Mouse (Mus musculus): ENCODE measurements around the gene Psmc5. TPM values are rescaled to one million over a fixed set of nuclear protein-coding genes. Genes with fewer than 3 reads are reported as not detected.

The Psmc5 gene
- polyA plus RNA-seq, 1 experiment from 2014 or later: 247 TPM

GRCm38 (mm10) chr11:106289369-106289768 lies 33.4 kb downstream of the Psmc5 start:
- Histone ChIP-seq H3K4me2 (replicated peaks) (no peak overlapping the region), H3K4me1 (replicated peaks) (no peaks in the 10 kb centered on the region), H3K4me3 (replicated peaks) (no peak overlapping the region), H3K27me3 (replicated peaks) (no peaks in the 10 kb centered on the region), H3K9ac (no peak overlapping the region), H3K9me3 (no peaks in the 10 kb centered on the region), H3K27ac (no peak overlapping the region), H3K36me3 (no peaks in the 10 kb centered on the region)
- no peak for ATAC-seq
- 48% methylated on average over 8 of the region's 8 CpGs for WGBS

GRCm38 (mm10) chr11:106290376-106290775 lies 34.4 kb downstream of the Psmc5 start:
- no peak for ATAC-seq
- H3K27ac ChIP-seq: no peak overlapping the region

GRCm38 (mm10) chr11:106291861-106292260 lies 35.9 kb downstream of the Psmc5 start:
- H3K9me3 ChIP-seq: no peaks in the 10 kb centered on the region
- H3K4me2 ChIP-seq (replicated peaks): no peak overlapping the region
- H3K4me3 ChIP-seq (replicated peaks): no peak overlapping the region
- H3K9ac ChIP-seq: no peak overlapping the region
- H3K4me1 ChIP-seq (replicated peaks): no peaks in the 10 kb centered on the region
- H3K27ac ChIP-seq: no peak overlapping the region
- H3K36me3 ChIP-seq: no peaks in the 10 kb centered on the region
- 84% methylated on average over 2 of the region's 2 CpGs for WGBS
- no peak for ATAC-seq
- no peaks in the 10 kb centered on the region for H3K27me3 ChIP-seq (replicated peaks)

More at GRCm38 (mm10) chr11:106290376-106290775, 34.4 kb downstream of the Psmc5 start:
- no peak overlapping the region for H3K4me3 ChIP-seq (replicated peaks)
- no peaks in the 10 kb centered on the region for H3K36me3 ChIP-seq
- no peaks in the 10 kb centered on the region for H3K4me1 ChIP-seq (replicated peaks)
- H3K4me2 ChIP-seq (replicated peaks): no peak overlapping the region
- H3K9ac ChIP-seq: no peak overlapping the region
- no peaks in the 10 kb centered on the region for H3K27me3 ChIP-seq (replicated peaks)
- WGBS: 89% methylated on average over 5 of the region's 5 CpGs
- no peaks in the 10 kb centered on the region for H3K9me3 ChIP-seq

GRCm38 (mm10) chr11:106301765-106302164 lies 45.8 kb downstream of the Psmc5 start, which contains the start of gene Gh:
Gh (minus strand) TSS chr11:106301865.
- H3K9me3 ChIP-seq: no peaks in the 10 kb centered on the region
- no peak within 1 kb of the TSS for H3K4me3 ChIP-seq (replicated peaks)
- H3K4me2 ChIP-seq (replicated peaks): no peak within 1 kb of the TSS
- no peaks in the 10 kb centered on the region for H3K27me3 ChIP-seq (replicated peaks)
- no peaks in the 10 kb centered on the region for H3K4me1 ChIP-seq (replicated peaks)
- H3K9ac ChIP-seq: no peak within 1 kb of the TSS
- no peaks in the 10 kb centered on the region for H3K36me3 ChIP-seq
- 79% methylated on average over 9 of the region's 9 CpGs for WGBS
- ATAC-seq: no peak
- no peak within 1 kb of the TSS for H3K27ac ChIP-seq

GRCm38 (mm10) chr11:106302634-106303033 lies 46.7 kb downstream of the Psmc5 start:
- Histone ChIP-seq H3K27ac (no peak overlapping the region), H3K9ac (no peak overlapping the region), H3K27me3 (replicated peaks) (no peaks in the 10 kb centered on the region), H3K36me3 (no peaks in the 10 kb centered on the region), H3K4me3 (replicated peaks) (no peak overlapping the region), H3K4me1 (replicated peaks) (no peaks in the 10 kb centered on the region), H3K4me2 (replicated peaks) (no peak overlapping the region), H3K9me3 (no peaks in the 10 kb centered on the region)
- 10% methylated on average over 2 of the region's 2 CpGs for WGBS
- 0 out of 2 replicates have a peak, but pooled peaks have one; percentile 34 for ATAC-seq

GRCm38 (mm10) chr11:106305348-106306064 lies 49.6 kb downstream of the Psmc5 start:
- Histone ChIP-seq H3K36me3 (no peaks in the 10 kb centered on the region), H3K27ac (no peak overlapping the region), H3K9me3 (no peaks in the 10 kb centered on the region), H3K4me3 (replicated peaks) (no peak overlapping the region), H3K27me3 (replicated peaks) (no peaks in the 10 kb centered on the region), H3K4me1 (replicated peaks) (no peaks in the 10 kb centered on the region), H3K4me2 (replicated peaks) (no peak overlapping the region), H3K9ac (no peak overlapping the region)
- 74% methylated on average over 10 of the region's 10 CpGs for WGBS
- no peak for ATAC-seq

GRCm38 (mm10) chr11:106306065-106306385 lies 50.1 kb downstream of the Psmc5 start:
- WGBS: 84% methylated on average over 3 of the region's 3 CpGs
- Histone ChIP-seq H3K27me3 (replicated peaks) (no peaks in the 10 kb centered on the region), H3K27ac (no peak overlapping the region), H3K4me3 (replicated peaks) (no peak overlapping the region), H3K4me2 (replicated peaks) (no peak overlapping the region), H3K9ac (no peak overlapping the region), H3K9me3 (no peaks in the 10 kb centered on the region), H3K36me3 (no peaks in the 10 kb centered on the region), H3K4me1 (replicated peaks) (no peaks in the 10 kb centered on the region)
- ATAC-seq: no peak

GRCm38 (mm10) chr11:106306758-106307157 lies 50.8 kb downstream of the Psmc5 start:
- WGBS: 86% methylated on average over 9 of the region's 9 CpGs

GRCm38 (mm10) chr11:106307432-106307831 lies 51.5 kb downstream of the Psmc5 start:
- Histone ChIP-seq H3K27me3 (replicated peaks) (no peaks in the 10 kb centered on the region), H3K4me3 (replicated peaks) (no peak overlapping the region), H3K36me3 (no peaks in the 10 kb centered on the region), H3K4me2 (replicated peaks) (no peak overlapping the region), H3K4me1 (replicated peaks) (no peaks in the 10 kb centered on the region), H3K27ac (no peak overlapping the region), H3K9ac (no peak overlapping the region), H3K9me3 (no peaks in the 10 kb centered on the region)
- no peak for ATAC-seq
- 50% methylated on average over 5 of the region's 5 CpGs for WGBS

More at GRCm38 (mm10) chr11:106306758-106307157, 50.8 kb downstream of the Psmc5 start:
- Histone ChIP-seq H3K9me3 (no peaks in the 10 kb centered on the region), H3K4me2 (replicated peaks) (no peak overlapping the region), H3K27me3 (replicated peaks) (no peaks in the 10 kb centered on the region), H3K27ac (no peak overlapping the region), H3K36me3 (no peaks in the 10 kb centered on the region), H3K4me1 (replicated peaks) (no peaks in the 10 kb centered on the region), H3K9ac (no peak overlapping the region), H3K4me3 (replicated peaks) (no peak overlapping the region)
- ATAC-seq: no peak

- WGBS: 82% methylated on average over 11 of the region's 11 CpGs
Observed at GRCm38 (mm10) chr11:106308162-106308561, 52.2 kb downstream of the Psmc5 start.

GRCm38 (mm10) chr11:106310123-106310522 lies 54.2 kb downstream of the Psmc5 start:
- peaks cover 13% of the 10 kb centered on the region for H3K4me1 ChIP-seq (replicated peaks)
- WGBS: 70% methylated on average over 5 of the region's 5 CpGs
- H3K9me3 ChIP-seq: no peaks in the 10 kb centered on the region
- no peak for ATAC-seq
- H3K9ac ChIP-seq: no peak overlapping the region
- H3K4me3 ChIP-seq (replicated peaks): no peak overlapping the region
- H3K27ac ChIP-seq: no peak overlapping the region
- no peaks in the 10 kb centered on the region for H3K36me3 ChIP-seq
- no peaks in the 10 kb centered on the region for H3K27me3 ChIP-seq (replicated peaks)
- H3K4me2 ChIP-seq (replicated peaks): no peak overlapping the region

More at GRCm38 (mm10) chr11:106308162-106308561, 52.2 kb downstream of the Psmc5 start:
- H3K27me3 ChIP-seq (replicated peaks): no peaks in the 10 kb centered on the region
- no peaks in the 10 kb centered on the region for H3K9me3 ChIP-seq
- no peak overlapping the region for H3K4me3 ChIP-seq (replicated peaks)
- H3K36me3 ChIP-seq: no peaks in the 10 kb centered on the region
- no peak overlapping the region for H3K27ac ChIP-seq
- H3K4me1 ChIP-seq (replicated peaks): no peaks in the 10 kb centered on the region
- H3K4me2 ChIP-seq (replicated peaks): no peak overlapping the region
- no peak for ATAC-seq
- no peak overlapping the region for H3K9ac ChIP-seq
